Mouse (Mus musculus) splenic B cell, adult 2 months (primary cell): ENCODE data around the gene Dph2.

Experiments used
- DNase-seq: peaks from one replicate; pipeline ENCODE4 v3.0.0-alpha.2; 2011; ENCODE audit warnings: low read depth, low spot score
- H3K27me3 ChIP-seq: 2 replicates; pipeline ENCODE4 v1.6.1; 2012; ENCODE audit warnings: mild to moderate bottlenecking, low read length, moderate library complexity, mixed read lengths; ENCODE audit not compliant: control insufficient read depth, poor library complexity, insufficient read depth, severe bottlenecking
- H3K36me3 ChIP-seq: 2 replicates; pipeline ENCODE4 v1.6.1; 2012; ENCODE audit warnings: mild to moderate bottlenecking, low read length, moderate library complexity, mixed read lengths; ENCODE audit not compliant: control insufficient read depth, poor library complexity, insufficient read depth, severe bottlenecking

Dph2 gene

GRCm38 (mm10) chr4:117891738-117892161 lies at the start of gene Dph2:
Dph2 (minus strand) TSS chr4:117892032.
- H3K36me3 ChIP-seq = no peaks in the 10 kb centered on the region; the same call in none of the 2 replicates
- DNase-seq = peak; percentile 88
- H3K27me3 ChIP-seq = no peaks in the 10 kb centered on the region

- Histone ChIP-seq H3K36me3 (no peaks in the 10 kb centered on the region), H3K27me3 (no peaks in the 10 kb centered on the region)
- no peak for DNase-seq
These were observed 45.1 kb upstream of the Dph2 start for GRCm38 (mm10) chr4:117936964-117937363.

GRCm38 (mm10) chr4:117934081-117934480 lies 42.2 kb upstream of the Dph2 start:
- DNase-seq = no peak
- Histone ChIP-seq H3K36me3 (no peaks in the 10 kb centered on the region), H3K27me3 (no peaks in the 10 kb centered on the region)

GRCm38 (mm10) chr4:117933248-117933647 lies 41.4 kb upstream of the Dph2 start:
- no peaks in the 10 kb centered on the region for H3K27me3 ChIP-seq

GRCm38 (mm10) chr4:117929391-117929881 lies 37.6 kb upstream of the Dph2 start, which contains the start of gene Artn:
Artn (minus strand) TSS chr4:117929763.
- Histone ChIP-seq H3K27me3 (no peaks in the 10 kb centered on the region), H3K36me3 (no peaks in the 10 kb centered on the region)
- no peak for DNase-seq

More at GRCm38 (mm10) chr4:117933248-117933647, 41.4 kb upstream of the Dph2 start:
- no peak for DNase-seq
- H3K36me3 ChIP-seq = no peaks in the 10 kb centered on the region

GRCm38 (mm10) chr4:117928699-117929241 lies 36.9 kb upstream of the Dph2 start:
- no peaks in the 10 kb centered on the region for H3K36me3 ChIP-seq
- H3K27me3 ChIP-seq = no peaks in the 10 kb centered on the region
- DNase-seq = peak; percentile 54

GRCm38 (mm10) chr4:117928234-117928633 lies 36.4 kb upstream of the Dph2 start:
- Histone ChIP-seq H3K27me3 (no peaks in the 10 kb centered on the region), H3K36me3 (no peaks in the 10 kb centered on the region)
- DNase-seq = peak; percentile 47

- H3K36me3 ChIP-seq = no peaks in the 10 kb centered on the region
- DNase-seq = peak; percentile 50
- H3K27me3 ChIP-seq = no peaks in the 10 kb centered on the region
These were observed 35.0 kb upstream of the Dph2 start for GRCm38 (mm10) chr4:117926545-117927482.

GRCm38 (mm10) chr4:117924916-117925315 lies 33.1 kb upstream of the Dph2 start:
- Histone ChIP-seq H3K27me3 (no peaks in the 10 kb centered on the region), H3K36me3 (no peaks in the 10 kb centered on the region)
- DNase-seq = no peak

- no peak for DNase-seq
- Histone ChIP-seq H3K36me3 (no peaks in the 10 kb centered on the region), H3K27me3 (no peaks in the 10 kb centered on the region)
These were observed 31.6 kb upstream of the Dph2 start for GRCm38 (mm10) chr4:117923450-117923849.

GRCm38 (mm10) chr4:117921358-117921757 lies 29.5 kb upstream of the Dph2 start:
- no peaks in the 10 kb centered on the region for H3K36me3 ChIP-seq
- peak; percentile 39 for DNase-seq
- no peaks in the 10 kb centered on the region for H3K27me3 ChIP-seq

- Histone ChIP-seq H3K36me3 (no peaks in the 10 kb centered on the region), H3K27me3 (no peaks in the 10 kb centered on the region)
- DNase-seq = no peak
These were observed 26.9 kb upstream of the Dph2 start for GRCm38 (mm10) chr4:117918762-117919161.

- Histone ChIP-seq H3K27me3 (no peaks in the 10 kb centered on the region), H3K36me3 (no peaks in the 10 kb centered on the region)
- no peak for DNase-seq
These were observed 26.4 kb upstream of the Dph2 start for GRCm38 (mm10) chr4:117918261-117918660.

GRCm38 (mm10) chr4:117917847-117918246 lies 26.0 kb upstream of the Dph2 start:
- no peaks in the 10 kb centered on the region for H3K36me3 ChIP-seq
- no peaks in the 10 kb centered on the region for H3K27me3 ChIP-seq
- DNase-seq = no peak

- Histone ChIP-seq H3K27me3 (no peaks in the 10 kb centered on the region), H3K36me3 (no peaks in the 10 kb centered on the region)
- no peak for DNase-seq
These were observed 25.6 kb upstream of the Dph2 start for GRCm38 (mm10) chr4:117917402-117917801.
